Mouse (Mus musculus) layer of hippocampus, adult 11-12 months (tissue): ENCODE results near the gene Ficd.
"Not testable (repeated sequence)": the region's sequence is repeated elsewhere in the genome, so short reads cannot be mapped to it uniquely, and the experiment has no call there.

Experiments used
- DNase-seq: peaks from one replicate; pipeline ENCODE4 v3.0.0; 2022; ENCODE audit warnings: low spot score

Gene Ficd

DNA sequence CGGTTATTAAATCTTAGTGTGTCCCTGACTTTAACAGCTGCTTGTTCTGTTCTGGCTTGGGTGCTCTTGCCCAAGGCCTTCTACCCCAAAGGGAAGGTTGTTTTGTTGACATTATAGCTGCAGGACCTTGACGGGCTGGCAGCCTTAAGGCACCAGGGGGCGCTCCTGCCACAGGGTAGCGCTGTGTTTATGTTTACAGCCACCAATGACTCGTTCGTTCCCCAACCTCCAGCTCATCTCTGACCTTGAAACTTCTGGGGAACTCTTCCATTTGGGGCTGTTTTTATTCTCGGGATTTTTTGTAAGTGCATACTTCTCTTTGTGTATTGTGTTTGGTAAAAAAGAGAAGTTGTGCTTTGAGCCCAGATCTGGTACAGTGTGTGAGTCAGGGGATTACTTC lies 38.1 kb downstream of the Ficd start:
- peak; percentile 91 for DNase-seq

DNA sequence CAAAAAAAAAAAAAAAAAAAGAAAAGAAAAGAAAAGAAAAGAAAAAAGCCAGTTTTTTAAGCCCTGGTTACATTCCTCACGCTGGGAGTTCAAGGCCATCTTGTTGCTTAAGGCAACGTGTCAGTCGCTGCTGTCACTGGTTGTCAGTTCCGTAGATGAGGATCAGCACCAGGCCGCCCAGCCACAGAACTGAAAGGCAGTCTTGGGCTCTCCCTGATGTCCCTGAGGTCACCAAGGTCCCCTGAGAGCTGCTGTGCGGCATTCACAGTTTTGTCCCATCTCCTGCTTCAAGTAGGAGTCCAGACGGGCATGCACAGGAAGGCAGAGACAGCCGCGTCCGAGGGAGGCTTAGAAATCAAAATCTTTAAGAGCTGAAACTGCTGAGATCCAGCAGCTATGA lies 40.0 kb downstream of the Ficd start:
- DNase-seq, result no peak

DNA sequence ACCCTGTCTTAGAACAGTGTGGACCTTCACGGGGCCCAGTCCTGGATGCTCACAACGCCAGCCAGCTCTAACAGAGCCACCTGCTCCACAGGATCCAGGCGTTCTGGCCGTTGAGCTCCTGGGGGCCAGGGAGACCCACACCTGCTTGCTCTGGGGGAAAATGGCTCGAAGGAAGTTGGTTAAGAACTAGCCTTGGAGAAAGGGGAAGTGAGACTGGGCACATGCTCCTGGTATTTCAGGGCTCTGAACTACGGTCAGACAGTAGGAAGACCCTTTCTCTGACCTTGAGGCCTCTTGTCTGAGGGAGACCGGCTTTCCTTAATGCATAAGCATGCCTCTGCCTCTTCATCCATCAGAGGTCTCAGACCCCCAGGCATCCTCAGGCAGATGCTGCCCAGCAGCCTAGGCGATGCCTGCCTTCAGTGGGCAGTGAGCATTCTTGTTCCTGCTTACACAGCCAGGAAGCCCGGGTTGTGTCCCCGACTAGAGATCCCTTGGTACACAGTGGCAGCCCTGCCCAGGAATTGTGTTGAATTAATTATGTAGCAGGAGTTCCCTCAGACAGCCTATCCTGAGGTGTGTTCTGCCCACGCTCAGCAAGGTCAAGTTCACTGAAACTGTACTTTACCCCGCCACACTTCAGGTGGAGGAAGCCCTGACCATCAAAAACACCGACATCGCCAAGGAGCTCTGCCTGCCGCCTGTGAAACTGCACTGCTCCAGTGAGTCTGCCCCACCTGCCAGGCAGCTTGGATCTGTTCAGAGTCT lies 40.7 kb downstream of the Ficd start:
- peak; percentile 33 for DNase-seq

DNA sequence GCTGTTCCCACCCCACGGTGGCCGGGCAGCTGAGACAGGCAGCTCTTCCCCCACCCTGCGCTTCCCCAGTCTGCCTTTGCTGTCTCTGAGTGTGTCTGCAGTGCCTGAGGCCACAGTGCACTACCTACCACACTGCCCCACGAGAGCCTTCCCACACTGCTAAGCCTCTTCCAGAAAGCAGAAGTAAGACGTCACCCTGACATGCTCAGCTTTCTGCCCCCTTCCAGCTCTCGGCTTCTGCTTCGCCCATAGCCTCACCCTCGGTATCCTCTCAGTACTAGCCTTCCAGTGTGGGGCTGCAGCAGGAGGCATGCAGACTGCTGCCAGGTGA lies 41.3 kb downstream of the Ficd start:
- peak; percentile 52 for DNase-seq

DNA sequence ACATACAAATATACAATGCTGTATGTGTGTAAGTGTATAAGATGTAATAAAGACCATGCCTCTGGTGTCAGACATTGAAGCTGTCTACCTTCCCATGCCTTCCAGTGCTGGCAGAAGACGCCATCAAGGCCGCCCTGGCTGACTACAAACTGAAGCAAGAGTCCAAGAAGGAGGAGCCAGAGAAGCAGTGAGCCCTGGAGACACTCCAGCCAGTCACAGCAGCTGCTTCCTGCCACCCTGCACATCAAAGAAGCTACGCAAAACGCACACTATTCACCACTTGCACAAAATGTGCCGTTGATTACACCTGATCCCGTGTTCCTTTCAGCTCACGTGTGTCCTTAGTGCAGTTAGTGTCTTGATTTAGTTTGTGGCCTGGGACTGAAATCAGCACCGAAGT lies 42.1 kb downstream of the Ficd start:
- not testable (repeated sequence) for DNase-seq

DNA sequence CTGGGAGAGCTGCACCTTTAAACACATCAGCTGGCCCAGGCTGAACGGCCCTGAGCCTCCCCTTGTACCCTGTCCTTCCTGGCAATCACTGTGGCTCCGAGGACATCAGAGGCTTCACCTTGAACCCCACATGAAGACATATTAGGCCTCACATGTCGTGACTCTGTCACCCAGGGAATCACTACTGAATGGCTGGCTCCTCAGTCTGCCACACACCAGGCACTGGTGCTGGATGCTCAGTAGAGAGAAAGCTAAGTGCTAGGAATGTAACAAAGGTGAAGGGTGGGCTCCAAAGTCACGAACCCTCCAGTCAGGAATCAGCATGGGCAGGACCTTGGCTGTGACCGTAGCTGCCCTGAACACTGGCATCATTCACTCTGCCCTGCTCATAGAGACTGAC lies 44.0 kb downstream of the Ficd start:
- DNase-seq, result no peak

DNA sequence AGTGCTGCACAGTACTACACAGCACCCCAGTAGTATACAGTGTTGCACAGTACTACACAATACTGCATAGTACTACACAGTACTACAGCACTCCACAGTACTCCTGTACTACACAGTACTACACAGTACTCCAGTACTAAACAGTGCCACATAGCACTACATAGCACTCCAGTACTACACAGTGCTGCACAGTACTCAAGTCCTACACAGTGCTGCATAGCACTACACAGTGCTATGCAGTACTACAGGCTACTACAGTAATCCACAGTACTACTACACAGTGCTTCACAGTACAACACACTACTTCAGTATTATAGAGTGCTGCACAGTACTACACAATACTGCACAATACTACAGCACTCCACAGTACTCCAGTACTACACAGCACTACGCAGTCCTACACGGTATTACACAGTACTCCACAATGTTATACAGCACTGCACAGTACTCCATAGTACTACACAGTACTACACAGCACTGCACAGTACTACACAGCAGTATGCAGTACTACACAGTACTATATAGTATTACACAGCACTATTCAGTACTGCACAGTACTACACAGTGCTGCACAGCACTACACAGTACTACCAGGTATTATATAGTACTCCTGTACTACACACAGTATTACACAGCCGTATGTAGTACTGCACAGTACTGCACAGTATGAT lies 44.6 kb downstream of the Ficd start:
- DNase-seq, result no peak

DNA sequence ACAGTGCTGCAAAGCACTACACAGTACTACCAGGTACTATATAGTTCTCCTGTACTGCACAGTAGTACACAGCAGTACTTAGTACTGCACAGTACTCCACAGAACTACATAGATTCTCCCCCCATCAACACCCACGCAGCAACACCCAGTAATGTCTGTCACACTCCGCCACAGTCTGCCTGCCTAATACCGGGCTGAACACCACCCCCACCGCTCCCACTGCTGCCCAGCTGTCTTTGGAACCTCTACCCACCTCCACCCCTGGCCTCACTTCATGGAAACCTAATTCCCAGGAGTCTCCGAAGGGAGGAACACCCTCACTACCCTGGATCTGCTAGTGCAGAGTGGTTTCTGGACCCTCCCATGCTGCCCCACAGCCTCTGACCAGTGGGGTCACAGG lies 45.2 kb downstream of the Ficd start:
- DNase-seq, result no peak

DNA sequence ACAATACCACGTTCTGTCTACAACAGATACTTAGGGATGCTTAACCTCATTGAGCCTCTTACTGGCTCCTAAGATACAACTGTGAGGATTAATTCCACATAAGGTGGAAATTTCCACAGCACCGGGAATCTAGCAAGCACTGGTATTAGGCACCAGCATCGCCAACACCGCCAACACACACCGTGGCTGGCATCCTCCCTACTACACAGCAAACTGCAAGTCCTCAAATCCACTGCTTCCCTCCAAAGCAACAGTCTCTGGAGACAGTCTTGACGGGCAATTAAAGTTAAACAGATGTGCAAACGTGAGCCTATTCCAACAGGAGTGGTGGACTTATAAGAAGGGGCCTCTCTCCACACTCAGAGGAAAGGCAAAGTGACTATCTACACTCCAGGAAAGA lies 45.7 kb downstream of the Ficd start:
- DNase-seq, result no peak

DNA sequence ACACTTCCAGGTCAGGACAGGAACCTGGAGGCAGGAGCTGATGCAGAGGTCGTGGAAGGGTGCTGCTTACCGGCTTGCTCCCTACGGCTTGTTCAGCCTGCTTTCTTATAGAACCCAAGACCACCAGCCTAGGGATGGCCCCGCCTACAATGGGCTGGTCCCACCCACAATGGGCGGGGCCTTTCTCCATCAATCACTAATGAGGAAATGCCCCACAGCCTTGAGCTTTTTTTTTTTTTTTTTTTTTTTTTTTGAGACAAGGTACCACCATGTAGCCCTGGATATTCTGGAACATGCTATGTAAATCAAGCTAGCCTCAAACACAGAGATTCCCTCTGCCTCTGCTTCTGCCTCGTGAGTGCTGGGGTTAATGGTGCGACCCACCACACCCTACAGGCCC lies 46.3 kb downstream of the Ficd start:
- no peak for DNase-seq

DNA sequence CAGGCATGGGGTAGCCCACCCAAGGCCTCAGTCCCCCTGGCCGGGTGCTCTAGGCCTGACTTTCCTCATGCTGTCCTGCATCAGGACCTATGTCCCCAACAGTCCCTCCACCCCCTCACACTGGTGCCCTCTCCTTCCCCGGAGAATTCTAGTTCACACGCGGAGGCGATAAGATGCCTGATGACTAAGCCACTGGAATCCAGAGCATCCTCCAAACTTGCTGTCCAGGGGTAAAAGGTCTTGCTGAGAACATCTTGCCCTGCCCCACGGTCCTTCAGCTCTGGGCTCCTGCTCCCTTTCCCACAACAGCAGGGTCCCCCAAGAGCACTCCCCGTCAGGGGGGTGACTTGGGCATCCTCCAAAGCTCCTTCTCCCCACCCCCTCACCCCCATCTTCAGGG lies 47.0 kb downstream of the Ficd start:
- no peak for DNase-seq

DNA sequence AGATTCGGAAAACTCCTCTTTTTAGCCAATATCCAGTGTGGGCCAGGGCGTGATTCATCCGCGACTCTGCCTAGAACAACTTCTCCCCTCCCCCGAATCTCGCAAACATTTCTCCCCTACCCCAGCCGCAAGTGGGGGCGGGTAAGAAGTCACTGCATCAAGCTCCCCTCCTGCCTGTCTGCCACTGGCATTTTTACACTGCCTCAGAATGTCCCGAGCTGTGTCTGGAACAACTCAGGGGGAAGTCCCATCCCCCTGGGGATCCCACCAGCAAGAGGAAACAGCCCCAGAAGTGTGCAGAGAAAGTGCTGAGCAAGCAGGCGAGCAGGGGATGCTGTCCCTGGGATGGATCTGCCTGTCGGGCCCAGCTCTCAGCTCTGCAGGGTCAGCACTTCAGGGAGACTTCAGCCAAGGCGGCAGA lies 48.0 kb downstream of the Ficd start:
- DNase-seq, result peak; percentile 63

DNA sequence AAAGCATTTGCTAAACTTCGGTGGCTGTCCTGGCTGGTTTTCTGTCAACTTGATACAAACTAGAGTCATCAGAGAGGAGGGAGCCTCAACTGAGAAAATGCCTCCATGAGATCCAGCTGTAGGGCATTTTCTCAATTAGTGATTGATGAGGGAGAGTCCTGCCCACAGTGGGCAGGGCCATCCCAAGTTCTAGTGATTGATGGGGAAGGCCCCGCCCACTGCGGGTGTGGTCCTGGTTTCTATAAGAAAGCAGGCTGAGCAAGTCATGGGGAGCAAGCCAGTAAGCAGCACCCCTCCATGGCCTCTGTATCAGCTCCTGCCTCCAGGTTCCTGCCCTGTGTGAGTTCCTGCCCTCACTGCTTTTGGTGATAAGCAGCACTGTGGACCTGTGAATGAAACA lies 48.5 kb downstream of the Ficd start:
- DNase-seq, result not testable (repeated sequence)

DNA sequence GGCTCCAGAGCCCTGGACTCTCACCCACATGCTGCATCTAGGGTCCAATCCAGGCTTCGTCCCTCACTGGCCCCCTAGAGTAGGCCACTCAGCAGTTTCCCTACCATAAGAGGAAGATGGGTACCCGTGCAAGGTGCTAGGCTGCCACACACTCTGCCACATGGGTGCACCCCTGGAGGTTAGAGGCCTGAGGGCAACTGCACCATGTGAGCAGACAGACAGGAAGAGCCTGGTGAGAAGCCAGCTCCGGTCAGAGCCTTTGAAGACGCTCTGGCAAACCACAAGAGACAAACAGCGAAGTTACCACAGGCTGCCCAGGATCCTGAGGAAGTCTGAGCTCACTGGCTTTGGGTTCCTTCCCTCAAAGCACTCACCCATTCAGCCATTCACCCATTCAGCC lies 51.4 kb downstream of the Ficd start:
- peak; percentile 45 for DNase-seq

DNA sequence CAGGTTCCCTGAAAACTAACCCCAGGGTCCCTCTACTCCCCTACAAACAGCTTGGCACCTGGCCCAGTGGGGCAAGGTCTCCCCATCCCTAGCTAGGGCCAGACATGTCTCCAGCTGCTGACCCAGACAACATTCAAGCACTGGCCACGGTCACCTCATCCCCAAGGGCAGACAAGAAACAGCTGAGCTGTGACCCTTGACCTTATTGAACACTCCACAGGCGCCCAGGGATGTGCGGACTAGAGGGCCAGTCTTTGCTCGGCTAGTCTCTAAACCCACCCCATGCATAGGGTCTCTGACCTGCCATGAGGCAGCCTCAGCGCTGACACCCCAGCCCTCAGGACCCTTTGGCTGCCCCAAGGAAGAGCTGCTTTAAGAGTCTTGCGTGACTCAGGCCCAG lies 53.0 kb downstream of the Ficd start:
- no peak for DNase-seq

DNA sequence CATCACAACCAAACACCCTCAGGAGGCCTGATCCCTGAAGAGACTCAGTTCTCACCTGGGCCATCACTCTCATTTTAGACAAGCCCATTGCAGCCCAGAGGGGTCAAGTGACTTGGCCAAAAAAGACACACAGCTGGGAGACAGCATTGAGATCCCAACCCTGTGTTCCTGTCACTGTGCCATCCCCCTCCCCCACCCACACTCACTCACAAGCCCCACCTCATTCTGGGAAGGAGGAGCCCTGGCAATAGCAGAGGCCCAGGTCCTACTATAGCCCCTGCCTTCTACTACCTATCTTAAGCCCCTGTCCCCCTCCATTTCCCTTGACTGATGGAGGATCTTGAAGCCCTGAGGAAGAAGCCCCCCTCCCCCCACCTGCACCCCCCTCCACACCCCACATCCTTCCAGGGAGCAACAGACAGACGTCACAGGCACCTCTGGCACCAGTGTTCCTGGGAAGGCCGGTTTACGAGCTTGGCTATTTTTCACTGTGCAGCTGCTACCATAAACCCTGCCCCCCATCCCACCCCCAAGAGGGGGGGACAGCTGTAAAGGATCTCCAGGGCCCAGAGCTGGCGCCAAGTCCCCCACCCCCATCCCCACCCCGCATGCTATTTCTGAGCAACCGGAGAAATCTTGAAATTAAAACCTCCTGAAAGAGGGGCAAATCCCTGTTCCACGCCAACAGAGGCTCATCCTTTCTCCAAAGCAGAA lies 53.6 kb downstream of the Ficd start:
- no peak for DNase-seq
